Mouse (Mus musculus): Measurements from ENCODE around the gene Prr7. TPM values are rescaled to one million over a fixed set of nuclear protein-coding genes. Genes with fewer than 3 reads are reported as not detected.

The Prr7 gene
- total and polyA plus RNA-seq, 3 experiments, result 2.7 to 8.7 TPM; not detected in 1

- peaks cover under 1 to 7% of the 10 kb centered on the region in 2 experiments; a peak in 3 of 4 replicates for H3K4me1 ChIP-seq (ENCODE audit: control insufficient read depth in 1 of 2, insufficient read depth in 2 of 2, low read length in 2 of 2)
- DNase-seq (ENCODE audit: low read depth, low spot score), result no peak
Observed at GRCm38 (mm10) chr13:55484520-55485088, 20.5 kb downstream of the Prr7 start.

DNA sequence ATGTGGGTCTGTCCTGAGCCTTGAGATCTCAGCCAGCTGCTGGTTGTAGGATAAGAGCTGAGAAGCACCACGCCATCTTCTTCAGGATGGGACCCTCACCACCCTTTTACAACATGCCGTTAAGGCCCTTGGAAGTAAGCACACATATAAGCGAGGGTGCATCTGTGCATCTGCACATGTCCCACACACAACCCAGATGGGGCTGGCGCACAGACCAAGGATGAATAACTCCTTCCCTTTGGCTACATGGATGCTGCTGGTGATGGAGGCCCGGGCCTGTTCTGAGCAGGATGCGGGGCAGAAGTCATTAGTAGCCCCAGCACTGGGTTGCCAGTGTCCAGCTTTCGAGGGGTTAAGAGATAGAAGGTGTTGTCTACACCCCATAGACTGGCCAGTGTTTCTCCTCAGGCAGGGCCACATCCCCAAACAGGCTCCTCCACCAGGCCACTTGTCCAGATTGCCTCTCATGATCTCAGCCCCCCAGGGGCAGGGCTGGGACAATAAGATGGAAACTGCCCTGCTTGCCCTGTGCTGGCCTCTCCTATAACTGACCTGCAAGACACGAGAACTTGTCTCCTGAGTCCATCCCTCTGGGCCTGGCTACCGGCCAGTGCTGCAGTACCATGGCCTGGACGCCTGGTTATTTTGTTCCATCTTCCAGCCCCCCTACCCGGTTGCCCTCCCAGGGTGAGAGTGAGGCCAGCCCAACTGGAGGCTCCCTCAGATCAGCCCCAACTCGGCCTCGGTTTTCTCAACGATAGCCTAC lies 22.1 kb downstream of the Prr7 start:
- Histone ChIP-seq H3K27ac (ENCODE audit: control insufficient read depth, low read depth, low read length) (no peak overlapping the region), H3K4me3 (ENCODE audit: control insufficient read depth in 1 of 2, insufficient read depth in 1 of 2, low read depth in 2 of 2, low read length in 2 of 2) (no peak overlapping the region), H3K9ac (ENCODE audit: control insufficient read depth, low read depth, low read length, poor library complexity, severe bottlenecking) (no peak overlapping the region), H3K27me3 (ENCODE audit: control insufficient read depth in 1 of 2, insufficient read depth in 2 of 2, low read length in 2 of 2) (peaks cover 0 to 5% of the 10 kb centered on the region in 2 experiments; a peak in 3 of 4 replicates), H3K4me1 (ENCODE audit: control insufficient read depth in 1 of 2, insufficient read depth in 2 of 2, low read length in 2 of 2) (peaks cover 0 to 4% of the 10 kb centered on the region in 2 experiments; a peak in 1 of 4 replicates), H3K79me2 (ENCODE audit: control insufficient read depth, insufficient read depth, low read length, poor library complexity) (no peaks in the 10 kb centered on the region), H3K9me3 (replicated peaks; ENCODE audit: insufficient read depth, low read length) (no peaks in the 10 kb centered on the region), H3K36me3 (ENCODE audit: control insufficient read depth in 1 of 2, insufficient read depth in 2 of 2, low read length in 2 of 2) (peaks cover 0 to 3% of the 10 kb centered on the region in 2 experiments; a peak in 1 of 4 replicates)
- TF ChIP-seq RCOR1 (IDR thresholded peaks at IDR 0.05; ENCODE audit: low read depth, low read length) (no peak), MYB (IDR thresholded peaks at IDR 0.05; ENCODE audit: low read depth, low read length) (no peak), CHD2 (IDR thresholded peaks at IDR 0.05; ENCODE audit: low read length) (no peak), NELFE (IDR thresholded peaks at IDR 0.05; ENCODE audit: low read depth, low read length) (no peak), MEF2A (IDR thresholded peaks at IDR 0.05; ENCODE audit: extremely low read depth, insufficient replicate concordance, low read depth, low read length, poor library complexity, severe bottlenecking) (no peak), POLR2A (IDR thresholded peaks at IDR 0.05; ENCODE audit: control insufficient read depth in 1 of 2, insufficient read depth in 1 of 2, low read depth in 1 of 2, low read length in 2 of 2, poor library complexity in 1 of 2) (no peak), SMC3 (IDR thresholded peaks at IDR 0.05; ENCODE audit: low read depth, low read length) (no peak), TCF12 (IDR thresholded peaks at IDR 0.05; ENCODE audit: low read depth, low read length) (no peak), MYC (IDR thresholded peaks at IDR 0.05; ENCODE audit: low read depth, low read length) (no peak), ELF1 (IDR thresholded peaks at IDR 0.05; ENCODE audit: low read depth, low read length) (no peak)
- no peak for DNase-seq (ENCODE audit: low read depth, low spot score)

More at GRCm38 (mm10) chr13:55484520-55485088, 20.5 kb downstream of the Prr7 start:
- no peaks in the 10 kb centered on the region for H3K9me3 ChIP-seq (replicated peaks; ENCODE audit: insufficient read depth, low read length)
- no peaks in the 10 kb centered on the region for H3K79me2 ChIP-seq (ENCODE audit: control insufficient read depth, insufficient read depth, low read length, poor library complexity)
- H3K27ac ChIP-seq (ENCODE audit: control insufficient read depth, low read depth, low read length), result no peak overlapping the region
- H3K9ac ChIP-seq (ENCODE audit: control insufficient read depth, low read depth, low read length, poor library complexity, severe bottlenecking), result no peak overlapping the region
- H3K4me3 ChIP-seq (ENCODE audit: control insufficient read depth in 1 of 2, insufficient read depth in 1 of 2, low read depth in 2 of 2, low read length in 2 of 2), result no peak overlapping the region
- H3K36me3 ChIP-seq (ENCODE audit: control insufficient read depth in 1 of 2, insufficient read depth in 2 of 2, low read length in 2 of 2), result peaks cover 0 to 4% of the 10 kb centered on the region in 2 experiments; a peak in 2 of 4 replicates
- H3K27me3 ChIP-seq (ENCODE audit: control insufficient read depth in 1 of 2, insufficient read depth in 2 of 2, low read length in 2 of 2), result peaks cover 0 to 5% of the 10 kb centered on the region in 2 experiments; a peak in 3 of 4 replicates
- TF ChIP-seq TBP (IDR thresholded peaks at IDR 0.05; ENCODE audit: low read depth, low read length) (no peak), USF2 (IDR thresholded peaks at IDR 0.05; ENCODE audit: borderline replicate concordance in 1 of 2, insufficient read depth in 1 of 2, low read depth in 1 of 2, low read length in 2 of 2) (no peak), ZC3H11A (IDR thresholded peaks at IDR 0.05; ENCODE audit: low read depth, low read length) (no peak), MEF2A (IDR thresholded peaks at IDR 0.05; ENCODE audit: extremely low read depth, insufficient replicate concordance, low read depth, low read length, poor library complexity, severe bottlenecking) (no peak), ETS1 (IDR thresholded peaks at IDR 0.05; ENCODE audit: low read depth, low read length) (no peak), CHD2 (IDR thresholded peaks at IDR 0.05; ENCODE audit: low read length) (no peak), BHLHE40 (IDR thresholded peaks at IDR 0.05; ENCODE audit: borderline replicate concordance, low read depth, low read length) (no peak), MXI1 (IDR thresholded peaks at IDR 0.05; ENCODE audit: low read depth, low read length) (no peak), NRF1 (IDR thresholded peaks at IDR 0.05; ENCODE audit: insufficient read depth, low read depth, low read length, poor library complexity, severe bottlenecking) (no peak), CHD1 (IDR thresholded peaks at IDR 0.05; ENCODE audit: low read depth, low read length) (no peak), SIN3A (IDR thresholded peaks at IDR 0.05; ENCODE audit: low read length) (no peak), ELF1 (IDR thresholded peaks at IDR 0.05; ENCODE audit: low read depth, low read length) (no peak), POLR2AphosphoS5 (IDR thresholded peaks at IDR 0.05; ENCODE audit: borderline replicate concordance, low read depth, low read length) (no peak), RAD21 (IDR thresholded peaks at IDR 0.05; ENCODE audit: low read depth, low read length) (no peak)
